Mouse (Mus musculus) heart, embryonic 13.5 days (tissue): ENCODE results near the gene Psen1. TPM values are rescaled to one million over a fixed set of nuclear protein-coding genes. Genes with fewer than 3 reads are reported as not detected.

Source experiments
- ATAC-seq: fragments of 200-750 bp; cut with Nextera tagmentation; 2 replicates; pipeline ENCODE4 v1.8.0; 2017; ENCODE audit warnings: moderate TSS enrichment; ENCODE audit not compliant: insufficient number of reproducible peaks, low FRiP score, low TSS enrichment; ENCODE audit errors: extremely low read depth
- H3K27ac ChIP-seq: fragments of 300-500 bp; sonication (generic); replicated peaks from 2 replicates; pipeline ENCODE4 v1.5.1; 2015; ENCODE audit warnings: moderate library complexity, mild to moderate bottlenecking, inconsistent platforms
- H3K27me3 ChIP-seq: fragments of 300-500 bp; sonication (generic); replicated peaks from 2 replicates; pipeline ENCODE4 v1.6.1; 2015; ENCODE audit warnings: mild to moderate bottlenecking, inconsistent platforms
- H3K36me3 ChIP-seq: fragments of 300-500 bp; sonication (generic); 2 replicates; pipeline ENCODE4 v1.6.1; 2015; ENCODE audit warnings: mild to moderate bottlenecking, inconsistent platforms
- H3K4me1 ChIP-seq: fragments of 300-500 bp; sonication (generic); 2 replicates; pipeline ENCODE4 v1.6.1; 2015; ENCODE audit warnings: inconsistent platforms
- H3K4me2 ChIP-seq: fragments of 300-500 bp; sonication (generic); 2 replicates; pipeline ENCODE4 v1.6.1; 2015; ENCODE audit warnings: inconsistent platforms, mild to moderate bottlenecking, moderate library complexity
- H3K4me3 ChIP-seq: fragments of 300-500 bp; sonication (generic); 2 replicates; pipeline ENCODE4 v1.5.1; 2015; ENCODE audit warnings: moderate library complexity, mild to moderate bottlenecking, inconsistent platforms
- H3K9ac ChIP-seq: fragments of 300-500 bp; sonication (generic); 2 replicates; pipeline ENCODE4 v1.6.1; 2015; ENCODE audit warnings: inconsistent platforms, mild to moderate bottlenecking, moderate library complexity
- H3K9me3 ChIP-seq: fragments of 300-500 bp; sonication (generic); 2 replicates; pipeline ENCODE4 v1.6.1; 2016; ENCODE audit warnings: inconsistent platforms
- WGBS: fragments of 180-500 bp; shearing (Covaris S2); methylation state at CpG from one replicate; pipeline ENCODE4 v1.1.7; 2015; ENCODE audit warnings: mixed read lengths; 5-methylcytosine and 5-hydroxymethylcytosine counted together
- polyA plus RNA-seq: library from polyadenylated mRNA; unstranded; fragments of >200 nt; fragmentation: Nextera tagmentation; extraction: Ambion mirVana; gene quantifications from 2 replicates; pipeline ENCODE4 v1.2.1, GENCODE M21; 2015

Psen1 gene
- polyA plus RNA-seq, 1 experiment from 2014 or later, result 42.5 TPM

DNA sequence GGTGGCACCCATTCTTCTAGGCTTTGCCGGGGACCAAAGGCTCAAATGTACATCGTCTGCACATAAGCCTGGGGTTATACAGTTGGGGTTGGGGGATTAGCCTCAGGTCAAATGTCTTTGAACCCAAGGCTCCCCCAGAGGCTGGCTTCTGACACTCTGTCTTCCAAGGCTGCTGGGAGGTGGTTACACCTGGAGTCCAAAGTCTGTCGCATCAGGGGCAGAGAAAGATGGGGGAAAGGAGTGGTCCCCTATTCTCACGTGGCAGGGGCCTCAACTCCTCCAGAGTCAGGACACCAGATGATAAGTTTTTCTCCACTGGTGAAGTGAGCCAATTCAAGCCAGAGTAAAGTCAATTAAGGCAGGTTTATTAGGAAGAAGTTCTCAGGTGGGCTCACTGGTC lies 10.7 kb downstream of the Psen1 start:
- no peaks in the 10 kb centered on the region for H3K9me3 ChIP-seq
- H3K9ac ChIP-seq, result no peak overlapping the region
- no peaks in the 10 kb centered on the region for H3K27me3 ChIP-seq
- peaks cover 39% of the 10 kb centered on the region for H3K36me3 ChIP-seq
- H3K27ac ChIP-seq, result no peak overlapping the region
- ATAC-seq, result no peak
- peaks cover 18% of the 10 kb centered on the region for H3K4me1 ChIP-seq
- H3K4me2 ChIP-seq, result no peak overlapping the region
- no peak overlapping the region for H3K4me3 ChIP-seq
- WGBS, result 85% methylated on average over 4 of the region's 4 CpGs

DNA sequence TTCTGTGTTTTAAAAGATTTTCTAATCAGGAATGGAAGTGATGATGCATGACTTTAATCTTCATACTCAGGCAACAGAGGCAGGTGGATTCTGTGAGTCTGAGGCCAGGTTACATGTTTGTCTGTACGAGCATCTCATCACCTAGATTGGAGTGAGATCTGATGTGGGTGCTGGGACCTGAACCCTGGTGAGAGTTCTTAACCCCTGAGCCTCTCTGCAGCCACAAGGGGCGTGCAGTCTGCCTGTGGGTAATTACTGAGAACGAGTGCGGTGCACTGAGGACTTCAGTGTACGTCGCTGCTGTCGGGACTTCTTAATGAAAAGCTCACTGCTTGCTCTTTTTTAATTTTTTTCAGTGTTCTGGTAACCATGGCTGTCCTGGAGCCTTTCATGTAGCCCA lies 13.7 kb downstream of the Psen1 start:
- Histone ChIP-seq H3K4me2 (no peak overlapping the region), H3K9ac (no peak overlapping the region), H3K9me3 (no peaks in the 10 kb centered on the region), H3K27ac (no peak overlapping the region), H3K4me1 (peaks cover 6% of the 10 kb centered on the region), H3K36me3 (peaks cover 57% of the 10 kb centered on the region), H3K4me3 (no peak overlapping the region), H3K27me3 (no peaks in the 10 kb centered on the region)
- no peak for ATAC-seq
- WGBS, result 95% methylated on average over 7 of the region's 7 CpGs

- no peak for ATAC-seq
- WGBS, result 79% methylated on average over 4 of the region's 4 CpGs
- H3K27ac ChIP-seq, result no peak overlapping the region
Observed at GRCm38 (mm10) chr12:83702796-83703195, 14.8 kb downstream of the Psen1 start.

GRCm38 (mm10) chr12:83706951-83707350 lies 19.0 kb downstream of the Psen1 start:
- no peak for ATAC-seq
- Histone ChIP-seq H3K9me3 (no peaks in the 10 kb centered on the region), H3K4me1 (peaks cover 3% of the 10 kb centered on the region), H3K27me3 (no peaks in the 10 kb centered on the region), H3K9ac (no peak overlapping the region), H3K4me3 (no peak overlapping the region), H3K4me2 (no peak overlapping the region), H3K36me3 (peaks cover 57% of the 10 kb centered on the region), H3K27ac (no peak overlapping the region)
- WGBS, result 91% methylated on average over 4 of the region's 4 CpGs

More at GRCm38 (mm10) chr12:83702796-83703195, 14.8 kb downstream of the Psen1 start:
- no peaks in the 10 kb centered on the region for H3K9me3 ChIP-seq
- no peak overlapping the region for H3K4me2 ChIP-seq
- H3K4me1 ChIP-seq, result peaks cover 8% of the 10 kb centered on the region
- no peak overlapping the region for H3K9ac ChIP-seq
- peaks cover 64% of the 10 kb centered on the region for H3K36me3 ChIP-seq
- no peaks in the 10 kb centered on the region for H3K27me3 ChIP-seq
- no peak overlapping the region for H3K4me3 ChIP-seq

DNA sequence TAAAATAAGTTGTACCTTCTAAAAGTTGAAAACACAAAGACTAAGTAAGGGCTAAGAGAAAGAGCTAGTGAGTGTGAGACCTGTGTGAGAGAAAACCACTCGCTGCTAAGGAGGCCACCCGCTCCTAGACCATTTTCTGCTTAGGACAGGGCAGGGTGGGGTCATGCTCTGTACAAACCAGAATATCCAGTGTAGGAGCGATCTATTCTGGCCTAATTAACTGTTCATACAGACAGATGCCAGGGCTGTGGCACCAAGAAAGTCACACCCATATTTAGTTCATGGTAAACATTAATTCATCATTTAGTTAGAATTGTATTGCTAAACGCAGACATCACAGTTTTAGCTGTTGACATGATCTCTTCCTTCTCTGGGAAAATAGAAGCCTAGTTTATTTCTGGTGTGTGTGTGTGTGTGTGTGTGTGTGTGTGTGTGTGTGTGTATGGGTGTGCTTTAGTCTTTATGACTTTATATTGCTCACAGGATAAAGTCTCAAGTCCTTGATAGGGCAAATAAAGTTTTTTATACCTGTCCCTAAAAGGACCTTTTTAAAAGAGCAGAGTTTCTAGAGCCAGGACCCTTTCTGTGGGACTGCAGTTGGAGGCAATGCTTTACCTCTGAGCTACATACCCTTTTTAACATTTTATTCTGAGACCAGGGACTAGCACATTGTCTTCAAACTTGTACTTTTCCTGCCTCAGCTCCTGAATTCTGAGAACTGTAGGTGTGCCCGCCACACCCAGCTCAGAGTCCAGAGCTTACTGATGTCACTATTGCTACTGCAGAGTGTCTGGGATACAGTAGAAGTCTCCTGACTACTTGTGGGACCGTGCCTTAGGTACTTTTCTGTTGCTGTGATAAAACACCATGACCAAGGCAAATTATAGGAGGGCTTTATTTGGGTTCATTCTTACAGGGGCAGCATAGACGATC lies 20.5 kb downstream of the Psen1 start:
- H3K4me2 ChIP-seq, result no peak overlapping the region
- peaks cover 3% of the 10 kb centered on the region; the same call in 1 of the 2 replicates for H3K4me1 ChIP-seq
- no peak for ATAC-seq
- no peaks in the 10 kb centered on the region for H3K27me3 ChIP-seq
- no peak overlapping the region for H3K4me3 ChIP-seq
- WGBS, result 79% methylated on average over 7 of the region's 7 CpGs
- no peak overlapping the region for H3K27ac ChIP-seq
- no peaks in the 10 kb centered on the region for H3K9me3 ChIP-seq
- H3K36me3 ChIP-seq, result peaks cover 60% of the 10 kb centered on the region
- no peak overlapping the region for H3K9ac ChIP-seq

GRCm38 (mm10) chr12:83709934-83710333 lies 22.0 kb downstream of the Psen1 start:
- Histone ChIP-seq H3K4me2 (no peak overlapping the region), H3K4me1 (peaks cover 3% of the 10 kb centered on the region; the same call in 1 of the 2 replicates), H3K36me3 (peaks cover 62% of the 10 kb centered on the region), H3K27me3 (no peaks in the 10 kb centered on the region), H3K27ac (no peak overlapping the region), H3K4me3 (no peak overlapping the region), H3K9me3 (no peaks in the 10 kb centered on the region), H3K9ac (no peak overlapping the region)
- ATAC-seq, result no peak
- WGBS, result 89% methylated on average over 2 of the region's 2 CpGs

DNA sequence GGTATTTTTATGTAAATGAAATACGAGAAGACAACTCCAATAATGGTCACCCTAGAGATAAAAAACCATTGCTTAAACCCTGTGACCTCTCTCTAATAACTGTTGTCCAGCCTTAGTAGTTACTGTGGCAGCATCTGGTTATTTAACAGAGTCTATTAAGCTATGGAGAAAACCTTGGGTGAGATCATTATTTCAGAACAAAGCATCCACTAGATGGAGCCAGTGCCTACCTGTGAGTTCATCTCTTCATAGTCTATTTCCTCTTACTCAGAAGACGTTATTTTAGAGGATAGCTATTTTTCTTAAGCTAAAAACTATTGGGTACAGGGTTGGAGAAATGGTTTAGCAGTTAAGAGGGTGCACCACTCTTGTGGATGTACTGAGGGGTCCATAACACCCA lies 25.8 kb downstream of the Psen1 start:
- no peak overlapping the region for H3K27ac ChIP-seq
- no peak overlapping the region for H3K4me2 ChIP-seq
- 45% methylated on average over 2 of the region's 2 CpGs for WGBS
- ATAC-seq, result no peak
- no peak overlapping the region for H3K9ac ChIP-seq
- H3K27me3 ChIP-seq, result no peaks in the 10 kb centered on the region
- H3K4me1 ChIP-seq, result no peaks in the 10 kb centered on the region
- H3K36me3 ChIP-seq, result peaks cover 81% of the 10 kb centered on the region
- no peak overlapping the region for H3K4me3 ChIP-seq
- H3K9me3 ChIP-seq, result no peaks in the 10 kb centered on the region

DNA sequence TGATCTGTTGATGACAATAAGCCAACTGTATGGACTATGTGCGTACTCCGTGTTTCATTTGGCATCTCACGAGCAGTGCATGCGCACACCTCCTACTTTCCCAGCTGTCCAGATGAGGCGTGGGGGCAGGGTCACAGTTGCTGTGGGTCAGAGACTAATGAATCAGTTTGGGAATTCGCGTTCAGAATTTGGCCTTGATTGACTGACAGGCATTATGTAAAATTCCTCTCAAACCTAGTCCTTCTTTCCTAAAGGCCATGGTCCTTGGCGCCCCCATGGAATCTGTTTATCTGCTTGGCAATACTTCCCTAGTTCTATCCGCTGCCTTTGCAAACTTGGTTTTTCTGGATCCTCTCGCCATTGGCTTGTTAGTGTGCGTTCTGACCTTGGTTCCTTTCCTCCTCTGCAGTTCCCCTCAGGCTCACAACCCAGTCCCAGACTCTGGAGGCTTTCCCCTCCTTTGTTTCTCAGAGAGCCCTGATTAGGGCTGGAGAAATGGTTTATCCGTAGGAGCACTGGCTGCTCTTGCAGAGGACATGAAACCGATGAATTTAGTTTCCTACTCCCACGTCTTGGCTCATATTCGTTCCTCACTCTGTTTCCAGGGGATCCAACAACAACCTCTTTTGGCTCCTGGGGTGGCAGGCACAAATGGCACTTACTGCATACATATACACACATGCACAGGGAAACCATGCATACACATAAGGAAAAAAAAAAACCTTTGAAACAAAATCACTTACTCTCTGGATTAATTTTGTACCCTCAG lies 28.6 kb downstream of the Psen1 start:
- 86% methylated on average over 15 of the region's 15 CpGs for WGBS
- Histone ChIP-seq H3K4me2 (no peak overlapping the region), H3K27me3 (no peaks in the 10 kb centered on the region), H3K9me3 (no peaks in the 10 kb centered on the region), H3K9ac (no peak overlapping the region), H3K4me3 (no peak overlapping the region), H3K27ac (no peak overlapping the region), H3K4me1 (no peaks in the 10 kb centered on the region), H3K36me3 (peaks cover 88% of the 10 kb centered on the region)
- ATAC-seq, result no peak

DNA sequence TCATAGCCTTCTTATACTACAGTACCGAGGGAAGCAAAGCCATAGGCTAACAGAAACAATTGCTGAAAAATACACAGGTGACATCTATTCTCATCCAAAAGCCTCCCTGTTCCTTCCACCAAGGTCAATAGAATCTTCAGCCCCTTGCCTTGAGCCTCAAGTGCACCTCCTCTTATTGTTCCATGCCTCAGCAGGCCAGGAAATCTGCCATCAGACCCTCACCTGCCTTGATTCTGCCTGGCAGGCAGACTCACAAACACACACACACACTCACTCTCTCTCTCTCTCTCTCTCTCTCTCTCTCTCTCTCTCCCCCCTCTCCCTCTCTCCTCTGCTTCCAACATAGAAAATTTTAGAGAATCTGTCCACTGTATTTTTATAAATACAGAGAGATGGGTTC lies 31.5 kb downstream of the Psen1 start:
- Histone ChIP-seq H3K9ac (no peak overlapping the region), H3K4me1 (peaks cover 9% of the 10 kb centered on the region), H3K27me3 (no peaks in the 10 kb centered on the region), H3K4me2 (no peak overlapping the region), H3K27ac (no peak overlapping the region), H3K4me3 (no peak overlapping the region), H3K36me3 (peaks cover 85% of the 10 kb centered on the region), H3K9me3 (no peaks in the 10 kb centered on the region)
- no peak for ATAC-seq
- WGBS, result 95% methylated on average over 1 of the region's 1 CpGs

- Histone ChIP-seq H3K4me3 (no peak overlapping the region), H3K4me1 (peaks cover 17% of the 10 kb centered on the region), H3K9ac (no peak overlapping the region), H3K27ac (no peak overlapping the region), H3K27me3 (no peaks in the 10 kb centered on the region), H3K36me3 (peaks cover 85% of the 10 kb centered on the region), H3K9me3 (no peaks in the 10 kb centered on the region), H3K4me2 (no peak overlapping the region)
- 72% methylated on average over 6 of the region's 6 CpGs for WGBS
- ATAC-seq, result no peak
Observed at GRCm38 (mm10) chr12:83721281-83721680, 33.3 kb downstream of the Psen1 start.

- Histone ChIP-seq H3K9me3 (no peaks in the 10 kb centered on the region), H3K36me3 (peaks cover 83% of the 10 kb centered on the region), H3K27ac (no peak overlapping the region), H3K4me2 (no peak overlapping the region), H3K4me3 (no peak overlapping the region), H3K27me3 (no peaks in the 10 kb centered on the region), H3K4me1 (peaks cover 17% of the 10 kb centered on the region), H3K9ac (no peak overlapping the region)
- 66% methylated on average over 3 of the region's 3 CpGs for WGBS
- no peak for ATAC-seq
Observed at GRCm38 (mm10) chr12:83723037-83723436, 35.1 kb downstream of the Psen1 start.
